Mouse (Mus musculus): ENCODE data around the gene Adamts17.

DNA sequence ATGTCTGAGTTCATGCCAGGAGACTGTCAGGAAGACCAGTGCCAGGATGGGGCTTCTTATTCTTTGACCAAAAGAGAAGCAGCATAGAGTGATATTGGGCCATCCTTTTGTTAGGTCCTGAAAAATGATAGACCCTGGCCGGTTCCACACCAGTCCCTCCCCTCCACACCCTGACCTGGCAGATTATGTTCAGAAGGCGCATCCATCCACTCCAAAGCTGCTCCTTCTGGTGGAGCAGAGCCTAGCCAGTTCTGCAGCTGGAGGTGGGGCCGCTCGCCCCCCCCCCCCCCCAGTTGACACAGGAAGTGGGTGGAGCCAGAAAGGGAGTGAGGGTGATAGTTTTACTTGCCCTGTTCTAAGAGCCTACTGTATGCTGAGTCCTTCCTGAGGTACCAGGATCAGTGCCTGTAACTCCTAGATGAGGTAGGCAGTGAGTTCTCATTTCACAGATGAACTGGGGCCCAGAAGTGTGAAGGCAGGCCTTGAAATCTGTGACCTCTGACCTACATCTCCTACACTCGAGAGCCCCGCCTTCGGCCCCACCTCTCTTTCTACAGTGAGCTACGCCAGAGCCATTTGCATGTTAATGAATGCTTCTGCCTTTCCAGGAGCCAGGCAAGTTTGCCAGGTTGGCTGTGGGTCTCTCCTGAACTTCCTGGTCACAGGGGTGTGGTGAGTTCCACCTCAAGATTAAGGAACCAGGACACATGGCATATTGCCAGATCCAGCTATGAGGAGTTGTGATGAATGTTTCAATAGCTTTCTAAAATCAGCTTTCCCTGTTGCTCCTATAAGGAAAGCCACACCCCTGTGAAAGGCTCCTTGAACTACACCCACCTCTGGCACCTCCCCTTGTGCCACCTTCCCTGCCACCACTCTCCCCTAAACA, 49.4 kb upstream of the Adamts17 start:
- TF ChIP-seq TAL1 (IDR thresholded peaks at IDR 0.05; ENCODE audit: low read length) (no peak), GATA1 (IDR thresholded peaks at IDR 0.05; ENCODE audit: low read length) (no peak)
